Mouse (Mus musculus) spleen, adult 2 months (tissue): ENCODE data around the gene Arhgdia. TPM values are rescaled to one million over a fixed set of nuclear protein-coding genes. Genes with fewer than 3 reads are reported as not detected.

ENCODE experiments used
- DNase-seq, 2 experiments: peaks; one replicate each; pipeline versions ENCODE4 v3.0.0 to v3.0.0-alpha.2; 2012 to 2021; ENCODE audit warnings: low spot score in 2 of 2, low read depth in 1 of 2
- H3K27ac ChIP-seq: fragments of 200-500 bp; 2 replicates; pipeline ENCODE4 v1.5.1; 2012; ENCODE audit warnings: low read length, inconsistent platforms; ENCODE audit not compliant: insufficient read depth
- H3K27me3 ChIP-seq: fragments of 200-500 bp; 2 replicates; pipeline ENCODE4 v1.6.1; 2012; ENCODE audit warnings: mild to moderate bottlenecking, moderate library complexity, low read length, inconsistent platforms; ENCODE audit not compliant: control insufficient read depth, insufficient read depth
- H3K36me3 ChIP-seq: fragments of 200-500 bp; 2 replicates; pipeline ENCODE4 v1.6.1; 2012; ENCODE audit warnings: mild to moderate bottlenecking, low read length, inconsistent platforms; ENCODE audit not compliant: control insufficient read depth, insufficient read depth
- H3K4me1 ChIP-seq: fragments of 200-500 bp; 2 replicates; pipeline ENCODE4 v1.6.1; 2011; ENCODE audit warnings: inconsistent platforms; ENCODE audit not compliant: control insufficient read depth, insufficient read depth, insufficient read length
- H3K4me3 ChIP-seq: fragments of 200-500 bp; 2 replicates; pipeline ENCODE4 v1.5.1; 2011; ENCODE audit warnings: mild to moderate bottlenecking, inconsistent platforms; ENCODE audit not compliant: insufficient read depth, insufficient read length; ENCODE audit errors: extremely low read depth
- CTCF ChIP-seq: fragments of 200-500 bp; IDR thresholded peaks from 2 replicates; pipeline ENCODE4 v1.5.1; 2011; ENCODE audit warnings: mild to moderate bottlenecking, inconsistent platforms; ENCODE audit not compliant: insufficient read depth, insufficient read length, insufficient replicate concordance; ENCODE audit errors: extremely low read depth
- POLR2A ChIP-seq: fragments of 200-500 bp; IDR thresholded peaks from 2 replicates; pipeline ENCODE4 v1.6.1; 2011; ENCODE audit warnings: low read depth, low read length, inconsistent platforms
- WGBS: fragments of 180-500 bp; shearing (Covaris S2); methylation state at CpG from one replicate; pipeline ENCODE4 v1.1.7; 2018; 5-methylcytosine and 5-hydroxymethylcytosine counted together
- polyA plus RNA-seq: library from polyadenylated mRNA; depleted of rRNA; stranded (reverse); fragments of >200 nt; gene quantifications from 2 replicates; pipeline ENCODE4 v1.2.3, GENCODE M21; 2012; rRNA removed

The Arhgdia gene
- polyA plus RNA-seq, 1 experiment, result 620 TPM

DNA sequence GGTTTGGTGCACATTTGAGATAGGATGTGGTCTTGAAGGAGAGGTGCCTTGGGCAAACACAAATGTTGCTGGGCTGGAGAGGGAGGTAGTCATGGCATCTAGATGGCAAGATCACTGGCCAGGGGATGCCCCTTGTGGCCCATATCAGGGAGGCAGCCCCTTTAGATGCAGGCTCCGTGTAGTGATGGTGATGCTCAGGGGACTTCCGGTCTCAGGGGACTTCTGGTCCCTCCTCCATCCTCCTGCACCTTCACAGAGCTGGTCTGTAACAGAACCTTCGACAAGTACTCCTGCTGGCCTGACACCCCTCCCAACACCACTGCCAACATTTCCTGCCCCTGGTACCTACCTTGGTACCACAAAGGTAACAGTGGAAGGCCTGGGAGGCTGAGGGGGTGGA lies 45.6 kb downstream of the Arhgdia start:
- no peak for DNase-seq
- peaks cover 8% of the 10 kb centered on the region for H3K4me1 ChIP-seq
- 51% methylated on average over 3 of the region's 3 CpGs for WGBS
- TF ChIP-seq CTCF, result no peak
- no peak for TF ChIP-seq POLR2A
- H3K27me3 ChIP-seq, result peaks cover 5% of the 10 kb centered on the region
- no peaks in the 10 kb centered on the region for H3K36me3 ChIP-seq
- H3K27ac ChIP-seq, result no peak overlapping the region
- H3K4me3 ChIP-seq, result no peak overlapping the region

DNA sequence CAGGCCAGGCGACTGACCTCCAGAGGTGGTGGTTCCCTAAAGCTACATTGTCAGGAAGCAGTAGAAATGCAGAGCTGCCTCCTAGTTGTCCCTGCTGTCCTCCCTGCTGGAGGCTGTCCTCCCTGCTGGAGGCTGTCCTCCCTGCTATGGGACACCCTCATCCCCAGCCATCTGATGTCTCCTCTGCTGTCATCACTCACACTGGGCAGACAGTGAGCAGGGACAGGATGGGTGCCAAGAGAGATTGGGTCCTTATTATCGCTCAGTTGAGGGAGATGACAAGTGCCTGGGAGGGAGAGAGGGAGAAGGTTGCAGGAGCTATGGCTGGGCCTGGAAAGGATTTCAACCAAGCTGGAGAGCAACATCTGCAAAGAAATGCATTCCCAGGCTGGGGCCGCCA lies 46.3 kb downstream of the Arhgdia start:
- peaks cover 12% of the 10 kb centered on the region for H3K4me1 ChIP-seq
- no peak overlapping the region for H3K4me3 ChIP-seq

DNA sequence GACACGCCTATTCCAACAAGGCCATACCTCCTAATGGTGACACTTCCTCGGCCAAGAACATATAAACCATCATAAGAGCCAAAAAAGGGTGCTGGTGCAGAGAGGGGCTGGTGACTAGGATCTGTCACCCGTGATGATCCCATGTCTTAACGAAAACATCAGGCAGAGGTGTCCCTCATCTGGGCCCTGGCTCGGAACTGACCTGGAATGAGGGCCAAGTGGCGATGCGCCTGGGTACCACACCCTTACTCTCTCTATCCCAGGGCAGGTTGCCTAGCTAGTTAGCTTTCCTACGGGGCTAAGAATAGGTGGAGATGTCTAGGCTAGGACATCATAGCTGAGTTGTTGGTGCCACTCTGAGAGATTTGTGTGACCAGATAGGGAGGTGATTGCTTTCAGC lies 47.3 kb downstream of the Arhgdia start:
- no peak overlapping the region for H3K4me3 ChIP-seq
- no peak for TF ChIP-seq CTCF
- no peak for TF ChIP-seq POLR2A
- no peaks in the 10 kb centered on the region for H3K36me3 ChIP-seq
- 84% methylated on average over 8 of the region's 8 CpGs for WGBS
- DNase-seq, result no peak
- H3K4me1 ChIP-seq, result peaks cover 6% of the 10 kb centered on the region
- H3K27ac ChIP-seq, result no peak overlapping the region
- H3K27me3 ChIP-seq, result peaks cover 13% of the 10 kb centered on the region

More for the DNA sequence above, 46.3 kb downstream of the Arhgdia start:
- TF ChIP-seq POLR2A (no peak), CTCF (no peak)
- Histone ChIP-seq H3K27me3 (peaks cover 10% of the 10 kb centered on the region), H3K36me3 (no peaks in the 10 kb centered on the region), H3K27ac (no peak overlapping the region)
- 85% methylated on average over 3 of the region's 3 CpGs for WGBS
- DNase-seq, result no peak

DNA sequence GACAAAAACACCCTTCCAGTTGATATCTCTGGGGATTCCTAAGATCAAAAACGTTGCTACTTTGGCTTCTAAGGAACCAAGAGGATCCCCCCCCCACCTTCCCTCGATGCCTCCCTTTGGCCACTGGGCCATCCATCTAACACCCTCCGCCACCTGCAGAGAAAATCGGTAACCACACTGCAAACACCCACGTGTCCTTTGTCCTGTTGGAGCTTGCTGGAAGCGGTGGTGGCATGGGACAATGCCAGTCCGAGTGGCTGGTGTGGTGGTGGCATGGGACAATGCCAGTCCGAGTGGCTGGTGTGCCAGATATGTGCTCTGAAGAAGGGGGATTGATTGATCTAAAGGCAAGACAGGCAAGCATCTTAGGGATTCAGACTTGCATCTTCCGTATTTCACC lies 49.8 kb downstream of the Arhgdia start:
- peaks cover 13% of the 10 kb centered on the region for H3K27me3 ChIP-seq
- H3K36me3 ChIP-seq, result no peaks in the 10 kb centered on the region
- H3K4me1 ChIP-seq, result peaks cover 5% of the 10 kb centered on the region
- DNase-seq, result no peak
- 35% methylated on average over 9 of the region's 9 CpGs for WGBS
- TF ChIP-seq POLR2A (no peak), CTCF (no peak)
- no peak overlapping the region for H3K27ac ChIP-seq
- H3K4me3 ChIP-seq, result no peak overlapping the region

DNA sequence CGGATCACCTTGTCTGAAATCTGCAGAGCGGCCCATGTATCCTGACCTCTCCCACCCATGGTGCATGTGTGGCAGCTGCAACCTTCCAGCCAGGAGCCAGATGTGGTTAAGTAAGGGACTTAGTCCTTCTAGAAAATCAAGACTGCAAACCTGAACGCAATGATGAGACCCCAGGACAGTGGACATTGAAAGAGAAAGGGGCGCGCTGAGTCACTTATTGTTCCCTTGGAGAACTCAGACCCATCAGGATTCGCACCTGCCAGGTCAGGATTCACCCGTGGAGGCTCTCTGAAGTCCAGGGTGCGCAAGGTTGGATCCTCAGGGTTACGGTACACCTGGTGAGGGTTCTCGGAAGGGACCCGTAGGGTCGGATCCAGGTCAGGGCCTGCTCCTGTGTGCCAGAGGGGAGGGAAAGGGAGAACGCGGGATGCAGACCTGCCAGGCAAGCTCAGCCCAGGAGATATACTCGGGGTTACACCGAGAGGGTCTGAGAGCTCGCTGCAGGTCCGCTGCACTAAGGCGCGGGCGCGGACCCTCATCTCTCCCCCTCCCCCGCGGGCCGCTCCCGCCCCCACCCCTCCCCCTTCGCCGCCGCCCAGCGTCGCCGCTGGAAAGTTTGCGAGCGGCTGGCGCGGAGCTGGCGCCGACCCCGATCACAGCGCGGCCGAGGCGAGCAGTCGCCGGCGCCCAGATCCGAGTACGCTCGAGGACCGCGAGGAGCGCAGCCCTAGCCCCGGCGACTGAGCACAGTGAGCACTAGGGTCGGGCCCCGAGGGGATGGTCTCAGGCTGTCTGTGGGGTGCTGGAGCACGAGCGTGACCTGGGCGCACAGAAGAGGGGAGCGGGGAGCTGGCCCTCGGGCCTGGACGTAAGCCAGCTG lies 51.1 kb downstream of the Arhgdia start, which contains the start of gene Gcgr:
Gcgr (plus strand) TSS at position 615 of the 880 bp plus-strand sequence.
- no peak within 1 kb of the TSS for H3K4me3 ChIP-seq
- no peak within 1 kb of the TSS for H3K27ac ChIP-seq
- TF ChIP-seq POLR2A, result no peak
- TF ChIP-seq CTCF, result no peak
- no peak for DNase-seq
- H3K36me3 ChIP-seq, result no peaks in the 10 kb centered on the region
- WGBS, result 14% methylated on average over 62 of the region's 62 CpGs
- H3K27me3 ChIP-seq, result peaks cover 13% of the 10 kb centered on the region
- peaks cover 5% of the 10 kb centered on the region for H3K4me1 ChIP-seq

DNA sequence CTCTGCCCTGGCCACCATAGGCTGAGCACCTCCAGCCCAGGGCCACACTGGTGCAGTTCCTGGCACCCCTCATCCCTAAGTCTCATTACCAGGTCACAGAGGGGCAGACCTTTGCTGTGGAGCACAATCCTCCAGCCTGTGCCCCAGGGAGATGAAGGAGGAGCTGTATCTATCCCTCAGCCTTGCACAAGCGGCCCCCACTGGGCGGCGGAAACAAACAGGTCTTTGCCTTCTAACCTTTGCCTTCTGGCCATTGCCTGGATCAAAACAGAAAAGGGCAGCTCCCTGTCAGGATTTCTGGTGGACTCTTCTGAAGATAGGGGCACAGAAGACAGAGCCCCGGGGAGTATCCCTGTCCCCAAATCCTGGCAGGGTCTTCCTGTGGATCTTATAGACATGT lies 52.5 kb downstream of the Arhgdia start:
- no peak for TF ChIP-seq CTCF
- no peak for TF ChIP-seq POLR2A
- peaks cover 13% of the 10 kb centered on the region for H3K27me3 ChIP-seq
- H3K4me1 ChIP-seq, result peaks cover 5% of the 10 kb centered on the region
- DNase-seq, result no peak
- no peak overlapping the region for H3K4me3 ChIP-seq
- no peak overlapping the region for H3K27ac ChIP-seq
- WGBS, result 74% methylated on average over 4 of the region's 4 CpGs
- no peaks in the 10 kb centered on the region for H3K36me3 ChIP-seq

Other genes with a start within 250 kb of the Arhgdia start
- 951 and 978 TPM in 2 replicates for gene Actg1, start 233.1 kb downstream of the Arhgdia start, polyA plus RNA-seq
- gene Fscn2, start 220.1 kb downstream of the Arhgdia start, polyA plus RNA-seq, result 0.08 TPM in 1 of 2 replicates, not detected in the other
- gene Faap100, start 202.9 kb downstream of the Arhgdia start, polyA plus RNA-seq, result 36.5 and 53.8 TPM in 2 replicates
- 25.3 and 31.0 TPM in 2 replicates for gene Nploc4, start 143.9 kb downstream of the Arhgdia start, polyA plus RNA-seq
- gene Tspan10, start 139.0 kb downstream of the Arhgdia start, polyA plus RNA-seq, result 7.9 and 9.1 TPM in 2 replicates
- 0.14 and 0.35 TPM in 2 replicates for gene Pde6g, start 128.1 kb downstream of the Arhgdia start, polyA plus RNA-seq
- gene Oxld1, start 123.6 kb downstream of the Arhgdia start, polyA plus RNA-seq, result 9.1 and 11.0 TPM in 2 replicates
- gene Ccdc137, start 123.5 kb downstream of the Arhgdia start, polyA plus RNA-seq, result 11.2 TPM in 2 replicates
- gene Arl16, start 114.0 kb downstream of the Arhgdia start, polyA plus RNA-seq, result 13.2 and 14.4 TPM in 2 replicates
- 55.1 and 55.7 TPM in 2 replicates for gene Mrpl12, start 97.0 kb downstream of the Arhgdia start, polyA plus RNA-seq
- gene Slc25a10, start 89.8 kb downstream of the Arhgdia start, polyA plus RNA-seq, result 36.5 and 48.1 TPM in 2 replicates
- gene Gcgr, start 50.9 kb downstream of the Arhgdia start, polyA plus RNA-seq, result 0.30 and 0.36 TPM in 2 replicates
- 79.9 and 99.4 TPM in 2 replicates for gene Mcrip1, start 31.9 kb downstream of the Arhgdia start, polyA plus RNA-seq
- gene Ppp1r27, start 30.5 kb downstream of the Arhgdia start, polyA plus RNA-seq, result not detected in 2 replicates
- 76.8 and 79.2 TPM in 2 replicates for gene P4hb, start 8.4 kb downstream of the Arhgdia start, polyA plus RNA-seq
- gene Alyref, start 16.7 kb upstream of the Arhgdia start, polyA plus RNA-seq, result 22.1 and 27.2 TPM in 2 replicates
- gene Anapc11, start 16.8 kb upstream of the Arhgdia start, polyA plus RNA-seq, result 80.1 and 101 TPM in 2 replicates
- gene Npb, start 26.9 kb upstream of the Arhgdia start, polyA plus RNA-seq, result 4.4 and 5.5 TPM in 2 replicates
- 139 and 165 TPM in 2 replicates for gene Pcyt2, start 36.3 kb upstream of the Arhgdia start, polyA plus RNA-seq
- 119 and 139 TPM in 2 replicates for gene Sirt7, start 43.6 kb upstream of the Arhgdia start, polyA plus RNA-seq
- 29.9 and 31.3 TPM in 2 replicates for gene Mafg, start 52.0 kb upstream of the Arhgdia start, polyA plus RNA-seq
- gene Pycr1, start 62.1 kb upstream of the Arhgdia start, polyA plus RNA-seq, result 7.5 and 8.7 TPM in 2 replicates
- 0.83 and 1.5 TPM in 2 replicates for gene Myadml2, start 66.5 kb upstream of the Arhgdia start, polyA plus RNA-seq
- 0.08 and 0.38 TPM in 2 replicates for gene Notum, start 79.6 kb upstream of the Arhgdia start, polyA plus RNA-seq
- 84.5 and 89.1 TPM in 2 replicates for gene Aspscr1, start 91.3 kb upstream of the Arhgdia start, polyA plus RNA-seq
- 44.1 and 52.2 TPM in 2 replicates for gene Cenpx, start 132.1 kb upstream of the Arhgdia start, polyA plus RNA-seq
- gene Lrrc45, start 132.3 kb upstream of the Arhgdia start, polyA plus RNA-seq, result 33.5 and 34.9 TPM in 2 replicates
- 3.0 and 4.9 TPM in 2 replicates for gene Rac3, start 139.8 kb upstream of the Arhgdia start, polyA plus RNA-seq
- 39.1 and 49.3 TPM in 2 replicates for gene Dcxr, start 145.7 kb upstream of the Arhgdia start, polyA plus RNA-seq
- 5.3 and 5.8 TPM in 2 replicates for gene Cbr2, start 150.5 kb upstream of the Arhgdia start, polyA plus RNA-seq
- 0.67 and 0.84 TPM in 2 replicates for gene Hmga1b, start 181.2 kb upstream of the Arhgdia start, polyA plus RNA-seq
- 27.5 and 32.9 TPM in 2 replicates for gene Rfng, start 202.6 kb upstream of the Arhgdia start, polyA plus RNA-seq
- 84.9 and 88.9 TPM in 2 replicates for gene Gps1, start 202.6 kb upstream of the Arhgdia start, polyA plus RNA-seq
- gene Dus1l, start 214.8 kb upstream of the Arhgdia start, polyA plus RNA-seq, result 35.0 and 39.4 TPM in 2 replicates
- gene Fasn, start 242.9 kb upstream of the Arhgdia start, polyA plus RNA-seq, result 151 and 179 TPM in 2 replicates